Mouse (Mus musculus) splenic B cell, adult 2 months (primary cell): ENCODE measurements at regions not wholly inside any gene's neighbourhood (a gene's known extent, or its start where the extent isn't known, plus 50 kb on each side); places are given as distances from the start of the nearest gene placed in this dataset.

Experiments used
- DNase-seq: peaks from one replicate; pipeline ENCODE4 v3.0.0-alpha.2; 2011; ENCODE audit warnings: low read depth, low spot score
- H3K27me3 ChIP-seq: 2 replicates; pipeline ENCODE4 v1.6.1; 2012; ENCODE audit warnings: mild to moderate bottlenecking, low read length, moderate library complexity, mixed read lengths; ENCODE audit not compliant: control insufficient read depth, poor library complexity, insufficient read depth, severe bottlenecking
- H3K36me3 ChIP-seq: 2 replicates; pipeline ENCODE4 v1.6.1; 2012; ENCODE audit warnings: mild to moderate bottlenecking, low read length, moderate library complexity, mixed read lengths; ENCODE audit not compliant: control insufficient read depth, poor library complexity, insufficient read depth, severe bottlenecking

- Histone ChIP-seq H3K27me3 (no peaks in the 10 kb centered on the region), H3K36me3 (no peaks in the 10 kb centered on the region)
- DNase-seq = no peak
These were observed 275.5 kb upstream of the Gm5148 start for GRCm38 (mm10) chr3:37999779-38000178.

GRCm38 (mm10) chr3:37997998-37998397 lies 273.7 kb upstream of the Gm5148 start:
- H3K36me3 ChIP-seq = no peaks in the 10 kb centered on the region
- no peaks in the 10 kb centered on the region for H3K27me3 ChIP-seq
- DNase-seq = no peak

- Histone ChIP-seq H3K36me3 (no peaks in the 10 kb centered on the region), H3K27me3 (no peaks in the 10 kb centered on the region)
- DNase-seq = no peak
These were observed 265.7 kb upstream of the Gm5148 start for GRCm38 (mm10) chr3:37989992-37990391.

- no peak for DNase-seq
- H3K27me3 ChIP-seq = no peaks in the 10 kb centered on the region
These were observed 263.6 kb upstream of the Gm5148 start for GRCm38 (mm10) chr3:37987775-37988505.

GRCm38 (mm10) chr3:37987007-37987774 lies 262.9 kb upstream of the Gm5148 start:
- no peak for DNase-seq
- H3K36me3 ChIP-seq = no peaks in the 10 kb centered on the region
- H3K27me3 ChIP-seq = no peaks in the 10 kb centered on the region

More at GRCm38 (mm10) chr3:37987775-37988505, 263.6 kb upstream of the Gm5148 start:
- no peaks in the 10 kb centered on the region for H3K36me3 ChIP-seq

- no peak for DNase-seq
- Histone ChIP-seq H3K27me3 (no peaks in the 10 kb centered on the region), H3K36me3 (no peaks in the 10 kb centered on the region)
These were observed 260.4 kb upstream of the Gm5148 start for GRCm38 (mm10) chr3:37984706-37985105.

GRCm38 (mm10) chr3:37981481-37982180 lies 257.3 kb upstream of the Gm5148 start:
- no peaks in the 10 kb centered on the region for H3K27me3 ChIP-seq
- no peaks in the 10 kb centered on the region for H3K36me3 ChIP-seq
- peak; percentile 76 for DNase-seq

- peak; percentile 53 for DNase-seq
- Histone ChIP-seq H3K27me3 (no peaks in the 10 kb centered on the region), H3K36me3 (no peaks in the 10 kb centered on the region)
These were observed 255.6 kb upstream of the Gm5148 start for GRCm38 (mm10) chr3:37979871-37980270.

- no peaks in the 10 kb centered on the region for H3K27me3 ChIP-seq
- no peak for DNase-seq
- no peaks in the 10 kb centered on the region for H3K36me3 ChIP-seq
These were observed 254.2 kb upstream of the Gm5148 start for GRCm38 (mm10) chr3:37978481-37978880.

GRCm38 (mm10) chr3:37977453-37977852 lies 253.2 kb upstream of the Gm5148 start:
- Histone ChIP-seq H3K36me3 (no peaks in the 10 kb centered on the region), H3K27me3 (no peaks in the 10 kb centered on the region)
- no peak for DNase-seq

- Histone ChIP-seq H3K27me3 (no peaks in the 10 kb centered on the region), H3K36me3 (no peaks in the 10 kb centered on the region)
- no peak for DNase-seq
These were observed 252.3 kb upstream of the Gm5148 start for GRCm38 (mm10) chr3:37976566-37976965.

- Histone ChIP-seq H3K36me3 (no peaks in the 10 kb centered on the region), H3K27me3 (no peaks in the 10 kb centered on the region)
- DNase-seq = peak; percentile 19
These were observed 251.0 kb upstream of the Gm5148 start for GRCm38 (mm10) chr3:37975194-37975756.

GRCm38 (mm10) chr3:37972931-37973330 lies 248.6 kb upstream of the Gm5148 start:
- DNase-seq = no peak
- H3K27me3 ChIP-seq = no peaks in the 10 kb centered on the region

GRCm38 (mm10) chr3:37971240-37971639 lies 246.9 kb upstream of the Gm5148 start:
- no peaks in the 10 kb centered on the region for H3K36me3 ChIP-seq
- no peak for DNase-seq
- no peaks in the 10 kb centered on the region for H3K27me3 ChIP-seq

More at GRCm38 (mm10) chr3:37972931-37973330, 248.6 kb upstream of the Gm5148 start:
- no peaks in the 10 kb centered on the region for H3K36me3 ChIP-seq
